Mouse (Mus musculus) spleen, adult 18-20 months (tissue): ENCODE data around the gene Tusc2.
A peak's percentile ranks its signal among the peaks of the same experiment; 100 is the strongest.
"Not testable (repeated sequence)": the region's sequence is repeated elsewhere in the genome, so short reads cannot be mapped to it uniquely, and the experiment has no call there.

ENCODE experiments used
- DNase-seq, 2 experiments: peaks; one replicate each; pipeline ENCODE4 v3.0.0; 2022; ENCODE audit warnings: mixed read lengths in 2 of 2

Gene Tusc2

DNA sequence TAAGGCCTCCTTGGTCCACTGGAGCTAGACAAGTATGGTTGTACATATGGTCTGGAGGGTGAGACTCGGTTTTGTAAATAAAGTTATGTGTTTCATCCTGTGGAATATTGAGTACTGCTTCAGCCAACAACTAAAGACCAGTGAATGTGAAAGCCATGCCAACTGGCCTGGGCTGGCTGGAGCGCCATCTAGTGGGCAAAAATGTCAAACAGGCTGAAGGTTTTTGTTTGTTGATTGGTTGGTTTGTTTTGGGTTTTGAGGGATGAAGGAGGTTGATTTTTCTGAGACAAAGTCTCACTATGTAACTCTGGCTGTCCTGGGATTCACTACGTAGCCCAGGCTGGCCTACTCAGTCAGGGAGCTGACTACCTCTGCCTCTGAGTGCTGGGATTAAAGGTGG, 17.5 kb upstream of the Tusc2 start:
- DNase-seq = peak in 1 of 2 experiments; percentile 74

DNA sequence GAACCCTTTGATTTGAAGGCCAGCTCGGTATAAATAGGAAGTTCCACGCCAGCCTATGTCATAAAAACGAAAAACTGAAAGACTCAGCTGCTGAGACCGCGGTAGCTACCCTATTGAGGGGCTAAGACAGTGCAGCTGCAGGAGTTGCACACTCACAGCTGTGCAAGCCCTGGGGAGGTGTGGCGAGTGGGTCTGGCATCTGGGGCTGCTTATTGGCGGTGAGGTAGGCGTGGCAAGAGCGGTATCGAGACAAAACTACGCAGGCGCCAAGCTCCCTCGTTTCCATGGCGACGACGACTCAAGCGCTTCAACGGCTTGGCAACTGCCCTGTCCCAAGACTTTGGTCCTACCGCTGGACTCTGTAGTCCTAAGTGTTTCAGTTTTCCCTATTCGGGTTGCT, 16.0 kb upstream of the Tusc2 start, which contains the start of gene Zmynd10:
Zmynd10 (plus strand) TSS at position 273 of the 400 bp plus-strand sequence.
- peak; percentile 72 to 73 for DNase-seq

GRCm38 (mm10) chr9:107547957-107548356, 15.1 kb upstream of the Tusc2 start:
- DNase-seq = no peak

- DNase-seq = no peak
Measured at GRCm38 (mm10) chr9:107548820-107549219, 14.2 kb upstream of the Tusc2 start.

DNA sequence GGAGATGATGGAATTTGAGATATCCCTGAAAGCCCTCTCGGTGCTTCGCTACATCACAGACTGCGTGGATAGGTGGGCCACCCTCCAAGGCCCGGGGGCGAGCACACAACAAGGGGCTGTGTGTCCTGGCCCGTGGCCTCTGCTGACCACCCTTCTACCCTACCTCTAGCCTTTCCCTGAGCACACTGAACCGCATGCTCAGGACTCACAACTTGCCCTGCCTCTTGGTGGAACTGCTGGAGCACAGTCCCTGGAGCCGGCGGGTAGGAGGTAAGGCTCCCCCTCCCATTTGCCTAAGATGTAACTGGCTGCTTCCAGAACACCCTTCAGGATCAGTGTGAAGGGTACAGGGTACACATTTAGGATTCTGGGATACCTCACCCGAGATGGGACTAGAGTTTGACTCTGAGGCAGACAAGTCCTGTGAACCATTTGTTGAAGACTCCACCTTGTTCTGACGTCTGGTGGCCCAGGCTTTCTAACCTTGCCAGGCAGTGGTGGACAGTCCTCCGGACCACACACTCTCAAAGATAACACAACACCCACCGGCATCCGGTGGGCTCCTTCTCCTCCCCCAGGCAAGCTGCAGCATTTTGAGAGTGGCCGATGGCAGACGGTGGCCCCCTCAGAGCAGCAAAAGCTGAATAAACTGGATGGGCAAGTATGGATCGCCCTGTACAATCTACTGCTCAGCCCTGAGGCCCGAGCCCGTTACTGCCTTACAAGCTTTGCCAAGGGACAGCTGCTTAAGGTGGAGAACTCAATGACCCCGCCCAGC, 13.6 kb upstream of the Tusc2 start:
- no peak for DNase-seq

DNA sequence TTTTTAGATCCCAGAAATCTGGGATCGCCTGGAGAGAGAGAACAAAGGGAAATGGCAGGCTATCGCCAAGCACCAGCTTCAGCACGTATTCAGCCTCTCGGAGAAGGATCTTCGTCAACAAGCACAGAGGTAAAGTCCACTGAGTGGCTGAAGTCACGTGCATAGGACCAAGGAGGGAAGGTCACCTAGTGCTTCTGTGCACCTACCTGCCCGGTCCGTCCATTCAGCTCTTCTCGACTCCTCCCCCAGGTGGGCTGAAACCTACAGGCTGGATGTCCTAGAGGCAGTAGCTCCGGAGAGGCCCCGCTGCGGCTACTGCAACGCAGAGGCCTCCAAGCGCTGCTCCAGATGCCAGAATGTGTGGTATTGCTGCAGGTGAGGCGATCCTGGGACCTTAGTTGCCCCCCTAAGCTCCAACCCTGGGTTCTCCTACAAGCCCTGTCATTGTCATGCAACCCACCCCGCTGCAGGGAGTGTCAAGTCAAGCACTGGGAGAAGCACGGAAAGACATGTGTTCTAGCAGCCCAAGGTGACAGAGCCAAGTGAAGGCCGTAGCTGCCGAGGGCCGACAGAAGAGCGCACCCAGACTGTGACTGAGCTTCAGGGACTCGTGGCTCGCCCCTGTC, 12.5 kb upstream of the Tusc2 start:
- DNase-seq = no peak

- DNase-seq = peak; percentile 58 to 62
Measured at GRCm38 (mm10) chr9:107551117-107551889, 11.8 kb upstream of the Tusc2 start, which contains the start of gene Rassf1. TSS of gene Rassf1 (plus strand) at chr9:107551555.

- DNase-seq = no peak
Measured at GRCm38 (mm10) chr9:107551890-107552355, 11.1 kb upstream of the Tusc2 start.

DNA sequence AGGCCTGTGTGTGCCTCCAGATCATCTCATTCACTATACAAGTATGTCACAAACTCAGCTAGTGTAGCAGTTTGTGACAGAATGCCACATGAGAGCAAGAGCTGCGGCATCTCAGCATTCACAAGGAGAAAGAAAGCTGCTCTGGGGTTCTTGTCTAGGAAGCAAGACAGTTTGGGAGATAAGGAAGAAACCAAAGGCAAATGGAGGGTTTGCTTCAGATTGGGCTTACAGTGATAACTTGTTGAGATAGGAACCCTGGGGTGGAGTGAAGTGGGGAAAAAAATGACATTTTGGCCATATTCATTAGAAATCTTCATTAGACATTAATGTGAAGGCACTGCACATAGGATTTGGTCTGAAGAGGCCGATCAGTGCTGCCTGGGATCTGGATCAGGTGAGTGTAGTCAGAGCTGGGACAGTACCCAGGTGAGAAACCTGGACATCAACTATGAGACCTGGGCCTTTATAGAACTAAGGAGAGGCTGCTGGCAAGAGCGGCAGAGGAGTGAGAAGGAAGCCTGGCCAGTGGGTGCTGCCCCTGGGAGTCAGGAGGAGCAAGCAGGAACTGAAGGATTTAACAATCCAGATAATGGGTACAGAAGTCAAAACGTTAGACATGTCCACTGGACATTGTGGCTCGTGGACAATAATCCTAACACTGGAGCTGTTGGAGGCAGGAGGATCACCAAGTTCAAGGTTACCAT, 10.2 kb upstream of the Tusc2 start:
- DNase-seq = no peak

DNA sequence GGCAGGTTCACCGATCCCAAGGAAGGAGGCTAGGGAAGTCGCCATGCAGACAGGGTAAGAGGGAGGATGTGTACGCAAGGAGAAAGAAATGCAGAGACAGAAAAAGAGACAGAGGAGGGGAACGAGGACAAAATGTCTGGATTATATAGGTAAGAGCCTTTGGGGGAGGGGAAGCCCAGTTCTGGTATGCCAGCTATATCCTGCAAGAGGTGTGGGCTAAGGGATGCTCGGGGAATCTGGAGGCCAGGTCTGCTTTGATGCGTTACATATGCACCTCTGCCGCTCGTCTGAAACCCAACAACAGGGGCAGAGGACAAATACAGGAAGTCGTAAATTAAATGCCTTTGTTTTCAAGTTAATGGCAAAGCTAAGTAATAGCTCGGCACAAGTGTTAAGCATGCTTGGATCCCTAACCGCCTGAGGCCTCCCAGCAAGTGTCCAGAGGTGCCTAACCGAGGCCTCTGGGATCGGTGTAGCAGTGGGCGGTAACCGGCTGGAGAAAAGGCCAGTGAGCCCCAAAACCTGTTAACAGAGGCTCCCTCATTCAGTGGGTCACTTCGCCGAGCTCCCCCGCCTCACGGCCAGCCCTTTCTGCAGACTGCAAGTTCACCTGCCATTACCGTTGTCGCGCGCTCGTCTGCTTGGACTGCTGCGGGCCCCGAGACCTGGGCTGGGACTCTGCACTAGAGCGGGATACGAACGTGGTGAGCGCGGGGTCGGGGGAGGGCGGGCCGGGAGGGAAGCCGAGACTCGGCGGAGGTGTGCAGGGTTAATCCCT, 9.3 kb upstream of the Tusc2 start:
- peak; percentile 54 for DNase-seq

GRCm38 (mm10) chr9:107554319-107554825, 8.7 kb upstream of the Tusc2 start:
- DNase-seq = peak; percentile 93

GRCm38 (mm10) chr9:107555031-107555457, 8.0 kb upstream of the Tusc2 start:
- DNase-seq = no peak

- DNase-seq = no peak
Measured at GRCm38 (mm10) chr9:107555701-107556100, 7.4 kb upstream of the Tusc2 start.

DNA sequence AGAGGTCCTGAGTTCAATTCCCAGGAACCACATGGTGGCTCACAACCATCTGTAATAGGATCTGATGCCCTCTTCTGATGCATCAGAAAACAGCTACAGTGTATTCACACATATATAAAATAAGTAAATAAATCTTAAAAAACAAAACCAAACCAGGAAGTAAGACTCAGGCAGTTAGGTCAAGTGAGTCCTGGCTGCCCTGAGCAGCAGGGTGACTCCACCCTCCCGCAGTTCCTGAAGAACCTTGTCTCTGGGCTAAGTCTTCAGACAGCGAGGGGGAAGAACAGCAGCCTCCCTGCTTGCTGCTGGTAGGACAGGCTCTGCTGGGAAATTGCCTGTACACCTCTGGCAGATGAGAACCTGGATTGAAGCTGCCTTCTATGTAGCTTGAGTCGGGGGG, 6.7 kb upstream of the Tusc2 start:
- no peak for DNase-seq

GRCm38 (mm10) chr9:107565556-107565955, 2.5 kb downstream of the Tusc2 start:
- not testable (repeated sequence) for DNase-seq

DNA sequence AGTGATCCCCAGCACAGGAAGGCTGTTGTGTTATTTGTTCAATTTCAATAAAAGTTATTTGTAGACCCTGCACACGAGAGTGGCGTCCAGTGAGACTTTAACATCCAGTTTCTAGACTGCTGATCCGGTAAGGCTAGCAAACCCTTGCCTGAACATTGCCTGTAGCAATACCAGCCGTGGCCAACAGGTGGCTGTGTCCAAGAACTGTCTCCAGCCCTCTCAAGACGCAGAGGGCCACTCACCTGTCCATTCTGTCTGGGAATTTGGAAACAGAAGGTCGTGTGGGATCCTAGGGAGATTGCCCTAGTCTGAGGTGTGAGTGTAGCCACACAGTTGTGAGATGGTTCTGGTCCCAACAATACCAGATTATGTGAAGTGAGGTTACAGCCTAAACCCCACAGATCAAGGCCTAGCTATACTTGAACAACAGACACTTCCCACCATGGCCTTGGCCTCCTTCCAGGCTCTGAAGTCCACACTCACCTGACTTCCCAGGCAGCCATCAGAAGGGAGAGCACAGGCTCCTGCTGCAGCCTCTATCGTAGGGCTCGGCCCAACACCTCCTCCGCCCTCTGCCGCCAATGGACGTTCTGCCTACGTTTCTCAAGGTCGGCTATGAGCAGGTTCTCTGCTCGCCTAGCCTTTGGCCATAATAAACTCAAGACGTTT, 3.1 kb downstream of the Tusc2 start:
- DNase-seq = peak; percentile 63 to 85

DNA sequence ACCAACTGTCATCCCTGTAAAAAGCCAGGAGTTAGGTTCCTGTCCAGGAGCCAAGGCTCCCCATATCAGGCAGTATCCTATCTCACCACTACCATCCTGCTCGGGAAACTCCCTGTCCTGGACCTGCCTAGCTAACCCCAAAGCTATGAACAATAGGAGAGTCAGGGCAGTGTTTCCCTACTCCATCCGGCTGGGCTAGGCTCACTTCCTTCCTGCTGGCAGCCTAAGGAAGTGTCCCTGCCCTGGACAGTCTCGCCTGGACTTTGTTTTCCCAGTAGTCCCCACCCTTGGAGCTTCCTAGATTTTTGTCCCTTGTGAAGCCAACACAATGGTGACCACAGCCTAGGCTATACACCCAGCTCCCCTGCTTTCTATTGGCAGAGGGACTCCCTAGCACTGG, 3.8 kb downstream of the Tusc2 start:
- DNase-seq = no peak

DNA sequence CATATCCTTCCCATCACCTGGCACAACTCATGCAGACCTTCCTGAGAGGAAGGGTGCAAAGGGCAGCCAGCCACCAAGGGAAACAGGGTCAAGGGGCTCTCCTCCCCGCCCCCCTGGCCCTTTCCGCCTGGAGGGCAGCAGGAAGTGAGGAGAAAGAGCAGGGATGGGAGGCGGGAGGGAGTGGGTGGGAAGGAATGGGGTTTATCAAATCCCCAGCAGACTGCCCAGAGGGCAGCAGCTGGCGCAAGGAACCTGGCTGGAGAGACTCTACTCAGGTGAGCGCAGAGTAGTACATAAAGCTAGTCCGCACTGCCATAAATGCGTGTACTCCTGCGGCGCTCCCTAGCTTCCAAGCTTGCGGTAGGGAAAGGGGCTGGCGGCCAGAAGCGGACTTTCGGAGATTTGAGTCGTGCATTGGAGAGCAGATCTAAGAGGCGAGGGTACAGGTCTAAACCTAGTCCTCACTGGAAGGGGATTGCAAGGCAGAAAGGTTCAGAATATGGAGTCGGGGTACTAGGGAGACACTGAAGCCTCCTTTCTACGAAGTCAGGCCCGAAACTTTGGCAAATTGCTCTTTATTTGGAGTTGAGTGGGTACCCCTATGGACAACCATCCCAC, 4.8 kb downstream of the Tusc2 start, which contains the start of gene Hyal2:
Hyal2 (plus strand) TSS at position 244 of the 618 bp plus-strand sequence.
- DNase-seq = no peak

DNA sequence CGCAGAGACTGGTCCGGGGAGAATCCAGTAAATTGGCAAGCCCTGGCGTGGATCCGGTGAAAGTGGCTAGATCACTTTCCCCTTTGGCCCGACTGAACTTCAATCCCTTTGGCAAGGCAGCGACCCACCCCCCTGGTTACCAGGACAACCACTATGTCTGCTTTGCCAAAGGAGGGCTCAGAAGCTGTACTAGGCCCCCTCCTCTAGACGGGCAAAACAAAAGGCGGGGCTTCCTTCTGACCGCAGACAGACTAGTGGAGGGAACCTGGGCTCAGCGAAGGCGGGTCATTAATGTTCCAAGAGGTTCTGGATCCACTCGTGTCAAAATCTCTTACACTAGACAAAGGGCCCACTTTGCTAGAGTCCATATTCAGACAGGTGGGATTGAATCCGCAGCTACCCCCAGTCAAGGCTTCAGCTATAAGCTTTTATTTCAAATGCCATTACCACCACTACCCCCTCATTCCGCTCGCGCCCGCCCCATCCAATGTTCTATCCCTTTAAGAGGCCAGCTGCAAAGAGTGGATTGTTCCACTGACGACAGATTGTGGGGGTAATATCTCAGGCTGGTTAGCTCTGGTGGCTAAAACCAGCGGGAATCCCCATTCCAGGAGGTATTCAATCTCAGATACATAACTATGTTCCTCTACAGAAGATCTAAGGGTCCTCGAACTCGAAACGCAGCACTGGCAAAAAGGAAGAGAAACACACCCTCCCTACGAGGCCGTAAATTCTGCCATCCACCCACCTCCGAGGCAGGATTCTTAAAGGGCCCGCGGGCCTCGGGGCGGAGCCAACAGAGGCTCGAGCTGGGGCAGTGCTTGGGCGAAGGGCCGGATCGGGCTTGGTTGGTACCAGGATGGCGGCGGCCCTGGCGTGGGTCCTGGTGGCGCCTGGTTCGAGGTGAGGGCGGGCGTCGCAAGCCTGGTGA, 5.5 kb downstream of the Tusc2 start:
- peak; percentile 71 to 80 for DNase-seq
